Mouse (Mus musculus) adrenal gland, postnatal 14 days (tissue): ENCODE results near the gene Vax2. TPM values are rescaled to one million over a fixed set of nuclear protein-coding genes. Genes with fewer than 3 reads are reported as not detected.
A peak's percentile ranks its signal among the peaks of the same experiment; 100 is the strongest.

Experiments
- DNase-seq: peaks from one replicate; pipeline ENCODE4 v3.0.0; 2021; ENCODE audit warnings: mixed read lengths
- total RNA-seq: library from RNA; stranded (reverse); gene quantifications from 2 replicates; pipeline ENCODE4 v1.2.3, GENCODE M21; 2021

Gene Vax2
- total RNA-seq, 1 experiment from 2014 or later: not detected

DNA sequence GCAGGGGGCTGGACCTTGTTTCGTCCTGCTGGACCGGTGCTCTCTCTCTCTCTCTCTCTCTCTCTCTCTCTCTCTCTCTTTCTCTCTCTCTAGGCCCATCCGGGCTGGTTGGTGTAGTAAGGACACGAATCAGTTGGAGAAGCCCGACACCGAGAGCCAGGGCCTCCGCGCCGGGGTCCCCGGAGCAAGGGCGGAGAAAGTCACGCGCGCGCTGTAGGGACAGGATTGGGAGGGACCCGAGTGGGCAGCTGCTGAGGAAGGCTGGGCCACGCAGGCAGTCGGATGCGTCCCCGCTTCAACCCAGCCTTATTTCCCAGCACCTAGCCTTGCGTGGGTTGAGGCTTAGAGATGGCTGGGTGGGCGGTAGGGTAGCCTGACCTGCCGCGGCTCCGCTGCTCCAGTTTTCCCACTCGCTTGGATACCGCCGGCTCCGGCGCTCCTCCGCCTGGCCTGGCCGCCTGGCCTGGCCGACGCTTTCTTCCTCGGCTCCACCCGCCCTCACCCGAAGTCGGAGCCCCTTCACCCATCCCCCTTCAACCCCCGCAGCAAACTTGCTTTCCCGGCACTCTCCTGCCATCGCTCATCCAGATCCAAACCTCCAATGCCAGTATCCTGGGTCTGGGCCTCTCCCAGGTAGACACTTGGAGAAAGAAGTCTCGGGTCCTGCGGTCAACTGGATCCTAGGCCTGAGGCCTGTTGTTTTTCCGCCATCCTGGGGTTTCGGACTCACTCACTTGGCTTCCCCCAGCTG is 836 bp downstream of the Vax2 start:
- no peak for DNase-seq

DNA sequence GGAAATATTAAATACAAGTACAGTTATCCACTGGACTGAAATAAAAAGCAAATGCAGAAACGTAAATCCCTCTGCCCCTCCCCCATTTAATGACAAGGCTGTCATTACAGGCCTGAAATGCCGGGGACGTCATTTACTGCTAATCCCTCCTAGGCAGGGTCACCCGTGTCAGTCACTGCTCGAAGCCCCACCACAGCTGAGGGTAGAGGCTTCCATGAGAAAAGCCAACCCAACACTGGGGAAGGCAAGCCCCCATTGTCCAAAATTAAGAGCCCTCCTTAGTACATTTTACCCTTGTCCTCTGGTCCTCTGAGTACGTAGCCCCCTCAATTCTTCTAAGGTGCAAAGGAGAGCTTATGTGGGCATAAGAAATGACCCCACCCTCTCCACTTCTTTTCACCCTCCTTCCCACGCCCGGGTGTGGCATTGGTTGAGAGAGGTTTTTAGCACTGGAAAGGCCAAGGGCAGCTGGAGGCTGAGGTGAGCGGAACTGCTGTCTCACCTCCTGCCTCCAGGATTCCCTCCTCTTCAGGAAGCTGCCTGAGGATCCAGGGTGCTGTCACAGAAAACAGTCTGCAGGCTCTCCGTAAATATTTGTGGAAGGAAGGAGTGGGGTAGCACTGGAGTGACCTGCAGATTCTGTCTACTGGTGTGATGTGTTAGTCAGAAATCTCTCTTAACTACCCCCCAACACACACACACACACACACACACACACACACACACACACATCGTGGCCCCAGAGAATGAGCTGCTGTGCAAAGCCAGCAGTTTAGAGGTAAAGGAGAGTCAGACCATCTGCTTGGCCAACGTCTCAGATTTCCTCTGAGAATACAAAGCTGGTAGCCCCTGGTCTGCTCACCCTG is 2.4 kb downstream of the Vax2 start:
- DNase-seq: no peak

GRCm38 (mm10) chr6:83714221-83715123 is 3.4 kb downstream of the Vax2 start:
- DNase-seq: no peak

DNA sequence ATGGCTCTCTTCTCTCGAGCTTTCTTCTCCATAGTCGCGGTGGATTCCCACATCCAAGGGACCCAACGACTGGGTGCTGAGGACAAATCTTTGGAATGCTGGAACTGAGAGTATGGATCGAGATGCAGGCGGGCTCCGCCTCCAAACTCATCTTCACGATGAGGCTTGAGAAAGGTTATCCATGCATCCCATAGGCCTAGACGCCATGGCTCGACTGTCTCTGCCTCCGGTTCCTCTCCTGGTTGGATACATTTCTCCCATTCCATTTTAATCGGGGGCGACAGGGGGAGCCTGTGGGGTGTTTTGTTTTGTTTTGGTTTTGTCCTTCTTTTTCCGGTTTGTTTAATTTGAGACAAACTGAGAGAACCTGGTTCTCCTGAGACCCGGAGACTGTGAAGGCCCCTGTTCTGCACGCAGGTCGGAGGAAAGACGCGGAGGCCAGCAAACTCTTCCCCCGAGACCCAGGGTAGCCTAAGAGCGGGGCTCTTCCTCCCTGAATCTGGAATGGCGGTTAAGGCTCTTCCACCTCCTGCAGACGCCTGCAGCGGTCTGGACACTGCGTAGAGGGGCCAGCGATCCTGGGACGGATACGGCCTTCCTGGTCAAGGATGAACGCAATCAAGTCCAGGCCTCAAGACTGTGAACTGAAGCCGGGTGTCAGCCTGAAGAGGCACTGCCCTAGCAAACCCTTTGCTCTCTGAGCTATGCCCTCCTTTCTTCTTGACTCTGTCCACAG is 4.6 kb downstream of the Vax2 start:
- no peak for DNase-seq

GRCm38 (mm10) chr6:83717026-83717425 is 6.0 kb downstream of the Vax2 start:
- no peak for DNase-seq

- no peak for DNase-seq
Observed at GRCm38 (mm10) chr6:83722526-83722925, 11.5 kb downstream of the Vax2 start.

- no peak for DNase-seq
Observed at GRCm38 (mm10) chr6:83727178-83727577, 16.1 kb downstream of the Vax2 start.

GRCm38 (mm10) chr6:83728488-83728887 is 17.4 kb downstream of the Vax2 start:
- peak; percentile 42 for DNase-seq

- no peak for DNase-seq
Observed at GRCm38 (mm10) chr6:83729350-83729970, 18.4 kb downstream of the Vax2 start.

DNA sequence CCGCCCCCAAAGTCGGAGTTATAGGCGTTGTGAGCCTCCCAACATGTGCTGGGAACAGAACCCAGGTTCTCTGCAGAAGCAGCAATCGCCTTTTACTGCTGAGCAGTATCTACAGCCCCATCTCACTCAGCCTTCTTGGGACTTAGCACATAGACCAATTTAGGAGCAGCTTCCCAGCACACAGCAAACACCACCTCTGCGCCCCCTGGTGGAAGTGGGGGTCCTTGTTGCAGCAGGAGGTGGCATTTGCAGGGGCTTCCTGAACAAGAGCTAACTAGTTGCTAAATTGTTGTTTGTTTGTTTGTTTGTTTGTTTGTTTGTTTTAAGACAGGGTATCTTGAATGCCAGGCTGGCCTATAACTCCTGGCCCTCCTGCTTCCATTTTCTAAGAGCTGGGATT is 20.1 kb downstream of the Vax2 start:
- peak; percentile 87 for DNase-seq

DNA sequence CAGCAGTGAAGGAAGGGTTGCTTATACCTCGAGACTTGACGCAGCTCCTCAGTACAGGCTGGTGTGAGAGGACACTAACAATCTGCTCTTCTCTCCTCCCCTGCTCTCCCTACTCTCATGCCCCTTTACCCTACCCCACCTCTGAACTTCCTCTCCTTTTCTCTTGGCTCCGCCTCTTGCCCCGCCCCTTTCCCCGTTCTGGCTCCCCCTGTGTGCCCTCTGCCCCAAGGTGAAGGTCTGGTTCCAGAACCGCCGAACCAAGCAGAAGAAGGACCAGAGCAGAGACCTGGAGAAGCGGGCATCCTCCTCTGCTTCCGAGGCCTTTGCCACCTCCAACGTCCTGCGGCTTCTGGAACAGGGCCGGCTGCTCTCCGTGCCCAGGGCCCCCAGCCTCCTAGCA is 26.2 kb downstream of the Vax2 start:
- no peak for DNase-seq

DNA sequence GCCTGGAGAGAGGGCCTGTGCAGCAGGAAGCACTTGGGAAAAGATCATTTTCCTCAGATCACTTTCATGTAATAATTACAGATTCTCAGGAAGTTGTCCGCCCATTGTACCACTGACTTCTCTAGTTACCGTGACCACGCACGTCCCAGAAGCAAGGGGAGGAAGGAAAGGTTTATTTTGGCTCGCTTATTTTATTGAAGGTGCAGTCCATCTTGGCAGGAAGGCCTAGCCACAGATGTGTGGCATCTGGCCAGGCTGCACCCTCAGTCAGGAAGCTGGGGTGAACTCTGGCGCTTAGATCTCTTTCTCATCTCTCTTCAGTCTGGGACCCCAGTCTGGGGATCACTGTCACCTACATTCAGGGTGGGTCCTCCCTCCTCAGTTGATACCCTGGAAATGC is 27.5 kb downstream of the Vax2 start:
- DNase-seq: no peak

- no peak for DNase-seq
Observed at GRCm38 (mm10) chr6:83742761-83743160, 31.7 kb downstream of the Vax2 start, which contains the start of gene Atp6v1b1. Gene Atp6v1b1, plus strand, starts transcription at chr6:83742990.

- no peak for DNase-seq
Observed at GRCm38 (mm10) chr6:83743212-83743611, 32.1 kb downstream of the Vax2 start.

GRCm38 (mm10) chr6:83744126-83744525 is 33.1 kb downstream of the Vax2 start:
- DNase-seq: no peak

DNA sequence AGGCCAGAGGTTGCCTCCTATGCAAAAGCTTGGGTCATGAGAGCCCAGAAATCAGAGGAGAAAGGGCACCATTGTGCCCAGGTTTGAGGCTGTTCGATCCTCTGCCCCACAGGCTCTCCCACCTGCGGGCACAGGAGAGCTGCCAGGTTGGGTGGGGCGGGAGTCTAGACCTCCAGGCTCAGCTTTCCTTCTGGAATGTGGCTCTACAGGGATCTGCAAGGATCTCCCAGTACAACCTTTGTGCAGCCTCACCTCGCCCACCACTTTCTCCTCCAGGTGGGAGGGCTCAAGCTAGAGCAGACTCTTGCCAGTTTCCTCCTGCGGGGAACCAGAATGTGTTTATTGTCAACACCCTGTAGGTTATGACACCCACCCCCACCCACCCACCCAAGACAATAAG is 33.5 kb downstream of the Vax2 start:
- DNase-seq: no peak

GRCm38 (mm10) chr6:83745466-83745865 is 34.4 kb downstream of the Vax2 start:
- DNase-seq: no peak

DNA sequence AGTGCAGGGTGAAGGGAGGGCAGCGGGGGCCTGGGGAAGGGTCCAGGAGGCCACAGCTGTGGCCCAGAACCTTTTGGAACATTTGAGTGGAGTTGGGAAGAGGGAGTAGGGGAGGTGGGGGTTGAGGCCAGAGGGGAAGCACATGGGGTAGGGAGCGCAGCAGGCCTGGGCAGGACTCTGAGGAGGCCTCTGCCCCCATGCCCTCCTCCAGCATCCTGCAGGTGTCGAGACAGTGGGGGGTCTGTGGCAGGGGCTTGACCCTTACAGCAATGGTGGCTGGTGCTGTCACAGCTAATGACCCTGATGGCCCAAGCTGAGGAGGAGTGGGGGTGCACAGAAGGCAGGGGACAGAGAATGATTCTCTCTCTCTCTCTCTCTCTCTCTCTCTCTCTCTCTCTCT is 38.2 kb downstream of the Vax2 start:
- DNase-seq: no peak

DNA sequence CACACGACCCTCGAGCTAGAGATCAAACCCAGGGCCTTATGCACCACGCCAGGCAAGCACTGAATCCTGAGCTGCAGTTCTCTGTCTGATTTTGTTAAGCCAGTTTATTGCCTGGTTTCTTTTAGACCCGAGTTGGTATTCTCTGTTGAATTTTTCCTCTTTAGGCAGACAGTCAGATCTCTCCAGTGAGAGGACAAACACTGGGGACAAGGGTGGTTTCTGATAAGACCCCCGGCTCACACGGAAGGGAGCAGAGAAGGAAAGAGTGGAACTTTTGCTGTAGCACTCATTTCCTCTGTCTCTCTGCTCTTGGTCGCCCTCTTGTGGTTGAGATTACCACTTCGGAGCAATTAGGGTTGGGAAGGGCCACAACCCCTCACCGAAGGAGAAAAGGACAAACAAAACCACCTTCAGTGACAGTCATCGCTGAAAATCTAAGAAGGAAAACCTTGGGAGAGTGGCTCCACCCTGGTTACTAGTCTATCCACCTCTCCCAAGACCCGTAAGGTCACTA is 39.2 kb downstream of the Vax2 start:
- peak; percentile 80 for DNase-seq

DNA sequence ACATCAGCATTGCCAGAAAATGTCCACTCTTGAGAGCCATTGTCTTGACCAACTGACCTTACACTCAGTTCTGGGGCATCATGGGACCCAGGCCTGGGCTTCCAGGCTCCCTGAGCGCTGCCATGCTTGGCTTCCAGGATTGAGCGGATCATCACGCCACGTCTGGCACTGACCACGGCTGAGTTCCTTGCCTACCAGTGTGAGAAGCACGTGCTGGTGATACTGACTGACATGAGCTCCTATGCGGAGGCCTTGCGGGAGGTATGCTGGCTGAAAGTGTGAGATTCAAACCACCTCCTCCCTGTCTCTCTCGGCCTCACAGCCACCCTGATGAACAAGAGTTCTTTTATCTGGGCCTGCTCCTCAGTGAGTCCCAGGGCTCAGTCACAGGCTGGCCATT is 45.0 kb downstream of the Vax2 start:
- no peak for DNase-seq

DNA sequence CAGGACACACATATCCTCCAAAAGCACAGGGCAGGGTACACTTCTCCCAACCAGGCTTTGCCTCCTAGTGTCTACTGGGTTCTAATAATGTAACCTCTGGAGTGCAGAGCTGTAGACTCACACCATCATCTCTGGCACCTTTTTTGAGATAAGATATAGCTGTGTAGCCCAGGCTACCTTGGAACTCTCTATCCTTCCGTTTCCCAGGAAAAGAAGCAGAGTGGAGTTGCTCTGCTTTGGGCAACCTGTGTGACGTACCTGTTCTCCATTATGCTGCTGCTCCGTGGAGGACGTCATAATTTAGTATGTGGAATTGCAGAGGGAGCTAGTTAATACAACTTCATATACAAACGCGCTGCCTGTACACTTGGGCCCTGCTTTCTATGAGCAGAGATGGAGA is 51.3 kb downstream of the Vax2 start, which contains the start of gene Ankrd53:
Ankrd53 (plus strand) TSS at position 301 of the 400 bp plus-strand sequence.
- no peak for DNase-seq
